Mouse (Mus musculus) stomach, postnatal 0 days (tissue): Measurements from ENCODE around the gene Prmt3. TPM values are rescaled to one million over a fixed set of nuclear protein-coding genes. Genes with fewer than 3 reads are reported as not detected.

Experiments used
- ATAC-seq: fragments of 200-750 bp; cut with Nextera tagmentation; 2 replicates; pipeline ENCODE4 v1.8.0; 2017; ENCODE audit not compliant: low FRiP score, low TSS enrichment
- DNase-seq: peaks from one replicate; pipeline ENCODE4 v3.0.0-alpha.2; 2016; ENCODE audit warnings: low spot score
- H3K27ac ChIP-seq: fragments of 300-500 bp; sonication (generic); replicated peaks from 2 replicates; pipeline ENCODE4 v1.5.1; 2014; ENCODE audit warnings: mild to moderate bottlenecking, control low read depth
- H3K27me3 ChIP-seq: fragments of 300-500 bp; sonication (generic); 2 replicates; pipeline ENCODE4 v1.6.1; 2014; ENCODE audit warnings: low read length; ENCODE audit not compliant: control insufficient read depth, insufficient read depth
- H3K36me3 ChIP-seq: fragments of 300-500 bp; sonication (generic); 2 replicates; pipeline ENCODE4 v1.6.1; 2014; ENCODE audit warnings: low read length, mixed read lengths; ENCODE audit not compliant: control insufficient read depth, insufficient read depth
- H3K4me1 ChIP-seq: fragments of 300-500 bp; sonication (generic); replicated peaks from 2 replicates; pipeline ENCODE4 v1.6.1; 2014; ENCODE audit warnings: antibody characterized with exemption; ENCODE audit not compliant: control insufficient read depth, insufficient read depth
- H3K4me2 ChIP-seq: fragments of 300-500 bp; sonication (generic); replicated peaks from 2 replicates; pipeline ENCODE4 v1.6.1; 2014; ENCODE audit warnings: low read depth, mild to moderate bottlenecking, control low read depth, moderate library complexity
- H3K4me3 ChIP-seq: fragments of 300-500 bp; sonication (generic); 2 replicates; pipeline ENCODE4 v1.5.1; 2014; ENCODE audit warnings: low read depth, low read length, control low read depth
- H3K9ac ChIP-seq: fragments of 300-500 bp; sonication (generic); 2 replicates; pipeline ENCODE4 v1.6.1; 2014; ENCODE audit warnings: mild to moderate bottlenecking, low read length, control low read depth, mixed read lengths
- H3K9me3 ChIP-seq: fragments of 300-500 bp; sonication (generic); 2 replicates; pipeline ENCODE4 v1.6.1; 2016; ENCODE audit warnings: low read length; ENCODE audit not compliant: control insufficient read depth
- CTCF ChIP-seq: IDR thresholded peaks from 2 replicates; pipeline ENCODE4 v1.5.1; 2016; ENCODE audit warnings: antibody characterized with exemption, low read depth, mild to moderate bottlenecking, moderate library complexity
- EP300 ChIP-seq: optimal IDR thresholded peaks from 2 replicates; pipeline ENCODE3; 2016; ENCODE audit warnings: antibody characterized with exemption
- WGBS: fragments of 180-500 bp; shearing (Covaris S2); extraction: QIAGEN DNeasy Blood & Tissue Kit; methylation state at CpG from one replicate; pipeline ENCODE4 v1.1.7; 2014; 5-methylcytosine and 5-hydroxymethylcytosine counted together
- polyA plus RNA-seq: library from polyadenylated mRNA; unstranded; fragments of >200 nt; fragmentation: Nextera tagmentation; extraction: Ambion mirVana; gene quantifications from 2 replicates; pipeline ENCODE4 v1.2.1, GENCODE M21; 2015

Prmt3 gene
- polyA plus RNA-seq, 1 experiment from 2014 or later = 23.5 TPM

DNA sequence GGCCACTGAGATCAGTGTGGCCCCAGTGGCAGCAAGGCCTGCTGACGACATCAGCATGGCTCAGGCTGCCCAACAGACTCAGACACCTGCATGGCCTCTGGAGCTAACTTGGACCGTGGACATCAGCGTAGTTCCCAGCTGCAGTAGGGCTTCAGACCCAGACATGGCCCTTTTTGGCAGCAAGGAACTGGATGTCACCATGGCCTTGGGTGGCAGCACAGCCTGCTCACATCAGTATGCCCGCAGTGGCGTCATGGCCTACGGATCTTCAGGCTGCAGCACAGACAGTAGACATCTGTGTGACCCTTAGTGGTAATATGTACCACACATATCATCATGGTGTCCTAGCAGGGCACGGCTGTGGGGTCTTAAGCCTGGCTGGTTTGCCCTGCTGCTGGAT lies 7.0 kb downstream of the Prmt3 start:
- Histone ChIP-seq H3K4me3 (no peak overlapping the region), H3K9ac (no peak overlapping the region), H3K27ac (no peak overlapping the region), H3K4me1 (no peaks in the 10 kb centered on the region), H3K4me2 (no peak overlapping the region), H3K36me3 (peaks cover 15% of the 10 kb centered on the region), H3K9me3 (no peaks in the 10 kb centered on the region), H3K27me3 (no peaks in the 10 kb centered on the region)
- no peak for DNase-seq
- ATAC-seq = no peak
- TF ChIP-seq CTCF = no peak
- no peak for TF ChIP-seq EP300
- 96% methylated on average over 7 of the region's 7 CpGs for WGBS

DNA sequence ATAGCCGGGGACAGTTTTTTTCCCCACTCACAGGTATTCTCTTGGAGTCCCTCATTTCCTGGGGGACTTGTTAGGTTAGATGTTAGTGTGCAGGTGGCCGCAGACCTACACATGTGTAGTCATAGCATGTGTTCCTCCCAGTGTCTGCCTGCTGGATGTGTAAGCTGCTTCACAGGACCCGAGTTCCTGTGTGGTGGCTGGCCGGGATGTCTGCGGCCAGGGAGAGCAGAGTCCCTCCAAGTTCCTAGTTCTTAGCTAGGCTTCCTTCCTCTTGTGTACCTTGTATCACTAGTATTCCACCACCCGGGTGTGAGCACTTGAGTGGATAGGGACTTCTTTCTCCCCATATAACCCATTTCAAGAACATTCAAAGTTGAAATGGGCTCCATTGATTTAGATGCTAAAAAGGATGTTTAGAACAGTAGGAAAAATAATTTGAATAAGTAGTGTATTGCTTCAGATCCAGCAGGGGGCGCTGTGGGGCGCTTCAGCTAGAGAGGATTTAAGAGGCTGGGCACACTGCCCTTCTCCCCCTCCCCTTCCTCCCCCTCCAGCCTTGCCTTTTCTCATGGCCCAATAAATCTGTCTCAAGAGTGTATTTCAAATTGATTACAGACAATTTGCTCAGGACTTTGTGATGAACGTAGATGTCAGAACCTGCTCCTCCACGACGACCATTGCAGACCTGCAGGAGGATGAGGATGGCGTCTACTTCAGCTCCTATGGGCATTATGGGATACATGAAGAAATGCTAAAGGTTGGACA lies 8.7 kb downstream of the Prmt3 start:
- Histone ChIP-seq H3K9ac (no peak overlapping the region), H3K4me2 (no peak overlapping the region), H3K27ac (no peak overlapping the region), H3K36me3 (peaks cover 17% of the 10 kb centered on the region), H3K4me3 (no peak overlapping the region), H3K4me1 (no peaks in the 10 kb centered on the region), H3K27me3 (no peaks in the 10 kb centered on the region), H3K9me3 (no peaks in the 10 kb centered on the region)
- 70% methylated on average over 12 of the region's 12 CpGs for WGBS
- no peak for TF ChIP-seq EP300
- TF ChIP-seq CTCF = peak; percentile 77
- DNase-seq = peak; percentile 62
- ATAC-seq = no peak

DNA sequence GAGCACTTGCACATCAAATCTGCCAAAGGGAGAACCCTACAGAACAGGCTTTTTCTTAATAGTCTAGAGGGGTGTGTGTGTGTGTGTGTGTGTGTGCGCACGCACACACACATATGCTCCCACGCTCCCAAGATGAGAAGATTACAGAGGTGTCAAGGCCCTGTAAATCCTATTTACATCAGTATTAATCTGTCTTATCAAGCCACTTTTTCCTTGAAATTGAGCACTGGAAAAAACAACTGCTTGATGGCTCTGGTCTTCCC lies 9.2 kb downstream of the Prmt3 start:
- H3K36me3 ChIP-seq = peaks cover 17% of the 10 kb centered on the region
- TF ChIP-seq EP300 = no peak

GRCm38 (mm10) chr7:49794304-49794703 lies 16.2 kb downstream of the Prmt3 start:
- Histone ChIP-seq H3K9me3 (no peaks in the 10 kb centered on the region), H3K9ac (no peak overlapping the region), H3K27ac (no peak overlapping the region), H3K27me3 (no peaks in the 10 kb centered on the region), H3K4me3 (no peak overlapping the region), H3K4me1 (no peaks in the 10 kb centered on the region), H3K36me3 (peaks cover 8% of the 10 kb centered on the region; the same call in 1 of the 2 replicates), H3K4me2 (no peak overlapping the region)
- 72% methylated on average over 2 of the region's 2 CpGs for WGBS
- TF ChIP-seq CTCF (no peak), EP300 (no peak)
- ATAC-seq = no peak
- no peak for DNase-seq

More for the DNA sequence above, 9.2 kb downstream of the Prmt3 start:
- Histone ChIP-seq H3K9ac (no peak overlapping the region), H3K4me1 (no peaks in the 10 kb centered on the region), H3K27ac (no peak overlapping the region), H3K4me3 (no peak overlapping the region), H3K27me3 (no peaks in the 10 kb centered on the region), H3K9me3 (no peaks in the 10 kb centered on the region), H3K4me2 (no peak overlapping the region)
- DNase-seq (no peak), ATAC-seq (no peak)
- 92% methylated on average over 3 of the region's 3 CpGs for WGBS

DNA sequence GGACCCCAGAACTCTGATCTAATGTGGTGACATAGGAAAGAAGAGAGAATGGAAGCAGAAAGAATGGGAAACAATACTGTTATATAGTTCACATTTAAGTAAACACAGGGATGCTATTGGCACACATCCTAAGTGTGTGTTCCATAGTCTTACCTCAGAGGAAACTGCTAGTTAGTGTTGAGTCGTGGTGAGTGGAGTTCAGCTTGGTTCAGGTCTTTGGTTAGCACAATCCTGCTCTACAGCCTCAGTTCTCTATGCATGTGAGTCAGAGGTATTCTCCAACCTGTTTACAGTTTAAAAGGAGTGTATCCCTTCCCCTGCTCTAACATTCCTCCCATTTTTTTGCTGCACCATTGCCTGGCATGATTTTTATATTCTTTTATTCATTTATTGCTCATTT lies 19.0 kb downstream of the Prmt3 start:
- H3K9ac ChIP-seq = no peak overlapping the region
- no peak overlapping the region for H3K4me2 ChIP-seq
- no peaks in the 10 kb centered on the region for H3K9me3 ChIP-seq
- no peak for DNase-seq
- TF ChIP-seq EP300 (no peak), CTCF (no peak)
- H3K27ac ChIP-seq = no peak overlapping the region
- no peaks in the 10 kb centered on the region for H3K27me3 ChIP-seq
- no peak overlapping the region for H3K4me3 ChIP-seq
- no peaks in the 10 kb centered on the region for H3K4me1 ChIP-seq
- ATAC-seq = no peak
- peaks cover 6% of the 10 kb centered on the region; the same call in 1 of the 2 replicates for H3K36me3 ChIP-seq
- WGBS = 32% methylated on average over 1 of the region's 1 CpGs

DNA sequence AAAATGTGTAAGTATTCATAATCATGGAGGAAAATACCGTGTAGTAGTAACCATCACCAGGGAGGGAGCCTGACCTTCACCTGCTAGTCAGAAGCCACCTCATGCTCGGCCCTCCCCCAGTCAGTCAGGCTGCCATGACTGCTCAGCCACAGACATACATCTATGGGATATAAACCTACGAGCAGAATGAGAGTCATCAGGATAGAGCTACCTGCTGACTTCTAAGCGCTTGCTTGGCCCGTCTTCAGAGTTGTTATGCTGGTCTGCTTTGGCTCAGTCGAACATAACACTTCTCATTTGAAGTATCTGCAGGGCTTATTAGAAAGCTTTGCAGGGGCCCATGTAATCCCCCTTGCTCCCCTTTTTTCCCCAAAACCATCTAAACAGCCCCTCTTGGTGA lies 25.4 kb downstream of the Prmt3 start:
- H3K4me3 ChIP-seq = no peak overlapping the region
- H3K36me3 ChIP-seq = peaks cover 6% of the 10 kb centered on the region
- no peak overlapping the region for H3K9ac ChIP-seq
- no peak for ATAC-seq
- no peak overlapping the region for H3K4me2 ChIP-seq
- no peaks in the 10 kb centered on the region for H3K9me3 ChIP-seq
- H3K27ac ChIP-seq = no peak overlapping the region
- DNase-seq = no peak
- no peaks in the 10 kb centered on the region for H3K27me3 ChIP-seq
- H3K4me1 ChIP-seq = no peaks in the 10 kb centered on the region
- TF ChIP-seq EP300 = no peak
- no peak for TF ChIP-seq CTCF
- WGBS = 88% methylated on average over 6 of the region's 6 CpGs
